Mouse (Mus musculus) gastrocnemius, adult 2 months (tissue): Measurements from ENCODE around the gene Plet1. TPM values are rescaled to one million over a fixed set of nuclear protein-coding genes. Genes with fewer than 3 reads are reported as not detected.

ENCODE experiments used
- DNase-seq: peaks from one replicate; pipeline ENCODE4 v3.0.0; 2022
- H3K27ac ChIP-seq: fragments of 200-600 bp; 2 replicates; pipeline ENCODE4 v1.8.1; 2022; ENCODE audit warnings: mild to moderate bottlenecking
- H3K4me3 ChIP-seq: fragments of 200-600 bp; 2 replicates; pipeline ENCODE4 v1.8.1; 2022; ENCODE audit warnings: mild to moderate bottlenecking, moderate library complexity
- CTCF ChIP-seq: fragments of 200-600 bp; IDR thresholded peaks from 2 replicates; pipeline ENCODE4 v1.8.1; 2022; ENCODE audit warnings: antibody characterized with exemption, mild to moderate bottlenecking, moderate library complexity
- intact Hi-C: fragments of 180-260 bp; cut with DNase I; formaldehyde crosslinking; loops from one replicate; pipeline ENCODE4 v1.15.1; 2025
- total RNA-seq, 2 experiments: library from RNA; stranded (reverse); gene quantifications; 2 replicates each; pipeline ENCODE4 v1.2.3; 2021

The Plet1 gene
- total RNA-seq, 2 experiments from 2014 or later: 0.36 TPM; not detected in 1

DNA sequence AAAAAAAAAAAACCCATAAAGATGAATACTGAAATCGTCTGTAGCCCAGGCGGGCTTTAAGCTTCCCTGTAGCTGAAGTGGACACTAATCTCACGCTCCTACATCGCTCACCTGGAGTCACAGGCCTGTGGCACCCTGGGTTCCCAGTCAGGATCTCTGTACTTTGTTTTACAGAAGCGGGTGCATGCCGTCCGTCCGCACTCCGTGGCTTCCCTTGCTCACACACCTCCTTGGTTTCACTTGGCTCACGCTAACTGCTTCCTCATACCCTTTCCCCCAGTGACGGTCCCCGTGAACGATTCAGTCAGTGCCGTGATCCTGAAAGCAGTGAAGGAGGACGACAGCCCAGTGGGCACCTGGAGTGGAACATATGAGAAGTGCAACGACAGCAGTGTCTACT, 4.5 kb downstream of the Plet1 start:
- intact Hi-C loops: no loop called here
- TF ChIP-seq CTCF: no peak
- H3K27ac ChIP-seq: no peak overlapping the region
- DNase-seq: no peak
- no peak overlapping the region for H3K4me3 ChIP-seq

DNA sequence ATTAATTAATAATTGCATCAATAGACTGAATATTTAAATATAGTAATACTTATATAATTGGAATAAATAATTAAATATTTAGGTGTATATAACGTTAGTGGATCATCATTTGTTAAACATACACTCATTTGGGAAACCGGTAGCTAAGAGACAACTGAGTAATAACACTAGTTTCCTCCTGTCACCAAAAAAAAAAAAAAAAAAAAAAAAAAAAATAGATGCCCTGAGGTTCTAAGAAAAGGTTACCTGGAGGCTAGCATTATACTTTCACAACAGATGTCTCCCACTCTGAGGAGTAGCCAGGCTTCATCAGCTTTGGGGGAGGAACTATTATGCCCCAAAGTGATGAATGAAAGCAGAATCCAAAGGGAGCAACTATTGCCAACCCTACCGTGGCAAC, 5.5 kb downstream of the Plet1 start:
- H3K4me3 ChIP-seq: no peak overlapping the region

DNA sequence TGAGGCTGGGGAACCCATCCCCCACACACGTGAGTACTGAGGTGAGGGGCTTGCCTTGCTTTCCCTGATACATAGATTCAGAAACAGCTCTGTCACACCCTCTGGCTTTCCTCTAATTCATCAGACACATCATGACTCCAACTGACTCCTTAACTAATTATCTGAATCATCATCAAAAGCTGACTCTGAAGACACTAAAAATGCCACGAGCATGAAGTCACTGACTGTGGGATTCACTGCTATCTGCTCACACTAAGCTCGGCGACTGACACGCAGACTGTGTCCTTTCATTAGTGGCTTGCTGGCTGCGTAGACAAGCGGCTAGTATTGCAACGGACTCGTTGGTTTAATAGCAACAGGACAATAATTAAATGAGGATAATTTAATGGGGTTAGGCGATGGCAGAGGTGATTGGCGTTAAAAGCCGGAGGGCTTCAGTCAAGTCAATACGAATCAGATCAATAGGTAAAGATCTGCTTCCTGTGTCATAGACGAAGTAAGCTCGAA, 6.2 kb downstream of the Plet1 start:
- H3K27ac ChIP-seq: no peak overlapping the region
- no peak for TF ChIP-seq CTCF
- no peak for DNase-seq
- intact Hi-C loops: no loop called here
- H3K4me3 ChIP-seq: peak overlapping the region; percentile 57

More for the DNA sequence above, 5.5 kb downstream of the Plet1 start:
- no peak for TF ChIP-seq CTCF
- no peak for DNase-seq
- intact Hi-C loops: no loop called here
- no peak overlapping the region for H3K27ac ChIP-seq

DNA sequence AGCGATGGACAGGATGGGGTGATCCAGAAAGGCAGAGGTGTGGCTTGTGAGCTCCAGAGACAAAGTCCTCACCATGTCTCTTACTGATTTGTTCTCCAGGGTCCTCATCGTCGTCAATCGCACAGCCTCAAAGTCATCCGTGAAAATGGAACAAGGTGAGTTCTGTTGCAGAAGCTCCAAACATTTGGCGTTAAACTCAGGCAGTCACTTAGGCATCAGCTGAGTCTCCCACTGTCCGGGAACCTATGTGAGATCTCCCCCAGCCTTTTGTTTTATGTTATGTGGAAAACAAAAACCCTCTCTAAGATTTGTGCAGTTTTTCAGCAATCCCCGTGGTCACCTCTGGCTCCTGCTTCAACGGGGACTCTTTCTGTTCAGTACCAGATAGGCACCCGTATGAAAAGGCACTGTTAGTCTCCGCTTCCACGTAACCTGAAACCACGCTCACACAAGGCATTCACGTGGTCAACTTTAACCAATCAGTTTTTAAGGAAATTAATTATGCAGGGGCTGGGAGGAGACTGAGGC, 6.7 kb downstream of the Plet1 start:
- H3K4me3 ChIP-seq: peak overlapping the region; percentile 57
- no peak for DNase-seq
- TF ChIP-seq CTCF: no peak
- H3K27ac ChIP-seq: no peak overlapping the region
- intact Hi-C loops: no loop called here

DNA sequence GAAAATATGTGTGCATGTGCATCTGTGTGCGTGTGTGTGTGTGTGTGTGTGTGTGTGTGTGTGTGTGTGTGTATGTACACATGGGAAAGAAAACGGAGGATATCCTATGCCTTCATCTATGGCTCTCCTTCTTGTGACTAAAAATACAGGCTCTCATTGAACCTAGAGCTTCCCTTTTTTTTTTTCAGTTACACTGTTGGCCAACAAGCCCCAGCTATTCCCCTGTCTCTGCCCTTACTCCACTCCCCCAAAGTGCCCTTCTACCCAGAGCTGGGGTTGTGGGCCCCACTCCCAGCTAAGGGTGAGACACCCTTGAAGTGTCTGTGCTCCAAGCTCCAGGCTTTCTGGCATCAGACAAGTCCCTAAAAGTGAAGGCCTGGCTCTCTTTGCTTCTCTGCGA, 8.6 kb downstream of the Plet1 start:
- no peak for TF ChIP-seq CTCF
- no peak overlapping the region for H3K4me3 ChIP-seq
- no peak for DNase-seq
- no peak overlapping the region for H3K27ac ChIP-seq
- intact Hi-C loops: no loop called here

DNA sequence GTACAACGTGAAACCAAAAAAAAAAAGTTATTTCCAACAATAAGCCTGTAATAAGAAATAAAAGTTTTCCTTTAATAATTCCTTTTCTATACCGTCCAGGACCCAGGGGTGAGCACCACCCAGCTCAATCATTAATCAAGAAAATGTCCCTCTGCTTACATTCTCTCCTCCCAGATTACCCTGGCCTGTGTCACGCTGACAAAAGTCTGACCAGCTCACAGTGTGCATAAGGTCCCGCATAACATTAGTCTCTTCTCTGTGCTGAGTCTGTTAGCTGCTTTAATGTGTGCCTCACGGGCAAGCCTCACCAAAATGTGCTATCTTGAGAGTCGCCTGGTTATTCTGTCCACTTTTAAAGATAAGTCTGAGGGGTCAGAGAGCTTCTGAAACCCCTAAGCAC, 11.1 kb downstream of the Plet1 start:
- intact Hi-C loops: no loop called here

DNA sequence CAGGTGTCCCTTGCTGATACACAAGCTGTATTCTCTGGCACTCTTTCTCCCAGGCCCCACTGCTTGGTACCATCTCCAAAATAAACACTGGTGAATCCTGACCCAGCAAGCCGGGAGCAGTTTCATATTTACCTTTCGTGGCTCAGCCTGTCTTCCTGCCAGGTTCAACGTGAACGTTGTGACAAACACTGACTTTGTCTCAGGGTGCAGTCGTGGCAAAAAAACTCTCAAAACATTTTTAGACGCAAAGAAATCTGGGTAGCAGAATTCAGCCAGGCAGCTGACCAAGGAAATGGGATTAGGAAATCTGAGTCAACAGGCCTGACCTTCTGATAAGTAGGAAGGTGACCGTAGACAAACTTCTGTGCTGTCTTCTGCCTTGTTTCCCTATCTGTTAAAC, 13.2 kb downstream of the Plet1 start:
- Histone ChIP-seq H3K4me3 (peak overlapping the region; percentile 43), H3K27ac (peak overlapping the region; percentile 85)
- intact Hi-C loops: no loop called here
- DNase-seq: peak; percentile 35
- TF ChIP-seq CTCF: no peak

More for the DNA sequence above, 11.1 kb downstream of the Plet1 start:
- TF ChIP-seq CTCF: no peak
- no peak overlapping the region for H3K4me3 ChIP-seq
- peak overlapping the region; percentile 61 for H3K27ac ChIP-seq
- DNase-seq: no peak

DNA sequence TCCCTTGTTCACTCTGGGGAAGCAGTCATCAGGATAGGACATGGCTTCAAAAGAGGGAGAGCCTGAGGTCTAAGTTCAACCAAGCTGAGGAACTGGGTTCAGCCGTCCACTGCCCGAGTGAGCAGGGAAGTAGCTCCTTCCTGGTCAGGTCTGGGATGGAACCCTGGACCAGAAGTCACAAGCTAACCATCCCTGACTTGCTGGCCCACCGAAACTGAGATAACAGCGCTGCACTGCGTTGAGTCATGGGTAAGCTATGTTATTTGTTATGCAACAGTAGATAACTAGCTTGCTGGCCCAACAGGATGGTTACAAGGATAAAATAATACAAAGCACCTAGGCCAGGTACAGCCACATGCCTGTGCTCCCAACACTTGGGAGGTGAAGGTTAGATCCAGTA, 21.1 kb downstream of the Plet1 start:
- TF ChIP-seq CTCF: no peak
- no peak for DNase-seq
- Histone ChIP-seq H3K4me3 (no peak overlapping the region), H3K27ac (no peak overlapping the region)
- intact Hi-C loops: no loop called here

DNA sequence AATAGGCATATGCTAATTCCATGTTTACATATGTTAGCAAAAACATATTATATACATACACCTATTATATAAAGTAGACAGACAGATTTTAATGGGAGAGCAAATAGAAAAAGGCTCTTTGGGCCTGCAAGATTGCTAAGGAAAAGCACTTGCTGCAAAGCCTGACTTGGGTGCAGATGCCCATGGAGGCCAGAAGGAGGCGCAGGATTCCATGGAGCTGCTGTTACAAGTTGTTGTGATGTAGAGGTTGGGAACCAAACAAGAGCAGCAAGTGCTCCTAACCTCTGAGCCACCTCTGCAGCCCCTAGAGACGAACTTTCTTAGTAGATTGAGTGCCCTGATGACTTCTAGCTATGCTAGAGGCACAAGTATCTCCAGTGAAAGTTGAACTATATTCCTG, 24.5 kb downstream of the Plet1 start:
- Histone ChIP-seq H3K27ac (no peak overlapping the region), H3K4me3 (no peak overlapping the region)
- intact Hi-C loops: no loop called here
- TF ChIP-seq CTCF: peak; percentile 51
- DNase-seq: no peak

DNA sequence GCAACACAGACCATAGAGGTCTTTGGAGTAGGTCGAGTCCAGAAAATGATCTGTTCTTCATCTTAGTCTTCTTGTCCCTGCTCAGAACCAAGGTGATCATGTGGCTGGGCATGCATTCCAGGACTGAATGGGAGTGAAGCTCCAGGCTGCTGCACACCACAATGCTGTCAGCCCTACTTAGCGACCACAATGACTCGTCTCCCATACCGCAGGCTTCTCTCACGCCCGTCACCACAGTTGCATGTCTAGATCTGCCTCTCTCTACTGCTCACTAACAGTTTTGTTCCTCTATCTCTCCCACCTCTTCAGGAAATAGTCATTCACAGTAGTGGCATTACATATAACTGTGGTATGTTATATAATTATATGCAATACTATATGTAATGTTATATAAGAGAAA, 26.4 kb downstream of the Plet1 start:
- intact Hi-C loops: no loop called here
- no peak for TF ChIP-seq CTCF
- Histone ChIP-seq H3K4me3 (no peak overlapping the region), H3K27ac (no peak overlapping the region)
- no peak for DNase-seq

DNA sequence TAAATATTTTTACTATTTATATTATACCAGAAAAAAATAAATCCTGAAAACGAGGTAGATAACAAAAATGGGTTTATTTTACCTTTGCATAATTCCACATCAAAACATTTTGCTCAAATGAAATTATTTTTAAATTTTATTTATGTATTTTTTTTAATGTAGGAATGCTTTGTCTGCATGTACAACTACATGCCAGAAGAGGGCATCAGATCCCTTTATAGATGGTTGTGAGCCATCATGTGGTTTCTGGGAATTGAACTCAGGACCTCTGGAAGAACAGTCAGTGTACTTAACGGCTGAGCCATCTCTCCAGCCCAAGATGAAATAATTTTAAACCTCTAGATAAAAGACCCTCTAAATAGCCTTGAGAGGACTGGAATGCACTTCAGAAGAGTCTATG, 27.2 kb downstream of the Plet1 start:
- no peak overlapping the region for H3K27ac ChIP-seq
- no peak overlapping the region for H3K4me3 ChIP-seq
- TF ChIP-seq CTCF: peak; percentile 41
- intact Hi-C loops: no loop called here
- DNase-seq: no peak

DNA sequence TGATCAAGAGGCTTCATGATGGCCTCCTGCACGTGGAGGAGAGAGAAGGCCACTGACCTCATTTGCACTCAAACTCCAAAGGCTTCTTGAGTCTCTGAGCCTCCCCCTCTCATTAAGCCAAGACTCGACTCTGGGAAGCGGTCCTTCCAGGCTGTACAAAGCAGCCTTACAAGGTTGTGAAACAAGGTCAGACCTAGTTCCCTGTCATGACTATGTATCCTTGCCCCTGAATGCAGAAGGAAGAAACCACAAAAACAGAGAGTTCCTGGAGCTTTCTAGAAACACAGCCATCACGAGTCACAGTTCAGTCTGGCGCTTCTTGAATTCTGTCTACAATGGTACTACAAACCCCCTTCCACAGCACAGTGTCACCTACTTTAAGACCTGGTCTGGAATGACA, 28.2 kb downstream of the Plet1 start:
- H3K27ac ChIP-seq: no peak overlapping the region
- no peak for TF ChIP-seq CTCF
- intact Hi-C loops: no loop called here
- DNase-seq: no peak
- no peak overlapping the region for H3K4me3 ChIP-seq

DNA sequence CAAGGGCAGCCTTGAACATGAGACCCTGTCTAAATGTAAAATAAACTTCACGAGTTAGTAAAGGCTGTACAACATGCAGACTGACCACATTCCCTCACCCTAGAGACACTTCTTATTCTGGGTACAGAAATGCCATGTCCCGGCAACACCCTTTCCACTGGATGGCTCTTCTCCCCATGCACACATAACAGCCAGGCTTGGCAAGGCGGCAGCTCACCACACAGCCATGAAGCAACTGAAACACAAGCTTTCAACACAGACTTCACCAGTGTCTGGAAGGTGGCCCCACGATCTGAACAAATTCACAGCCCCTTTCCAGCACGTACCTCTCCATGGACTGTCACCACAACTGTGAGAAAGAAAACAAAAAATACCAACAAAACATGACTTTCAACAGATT, 30.6 kb downstream of the Plet1 start:
- intact Hi-C loops: no loop called here
- H3K27ac ChIP-seq: no peak overlapping the region

DNA sequence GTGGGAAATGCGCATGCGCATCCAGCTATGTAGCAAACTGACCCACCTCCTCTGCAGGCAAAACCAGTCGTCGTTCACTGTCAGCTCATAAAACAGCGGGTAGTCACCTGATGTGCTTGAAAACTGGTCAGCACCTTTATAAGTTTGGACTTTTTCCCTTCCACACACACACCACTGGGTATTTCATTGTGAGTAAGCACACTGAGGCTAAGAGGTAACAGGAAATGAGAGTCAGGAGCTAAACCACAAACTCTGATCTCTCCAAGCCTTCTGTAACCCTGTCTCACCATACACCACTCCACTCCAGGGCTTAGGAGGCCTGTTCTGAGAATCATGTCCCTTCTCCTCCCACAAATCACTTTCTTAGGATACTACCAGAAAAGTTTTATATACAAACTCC, 31.3 kb downstream of the Plet1 start:
- intact Hi-C loops: no loop called here
- no peak for DNase-seq
- TF ChIP-seq CTCF: no peak
- no peak overlapping the region for H3K27ac ChIP-seq
- no peak overlapping the region for H3K4me3 ChIP-seq

More for the DNA sequence above, 30.6 kb downstream of the Plet1 start:
- TF ChIP-seq CTCF: no peak
- no peak for DNase-seq
- H3K4me3 ChIP-seq: no peak overlapping the region
